Mouse (Mus musculus): ENCODE measurements around the gene Spint1. TPM values are rescaled to one million over a fixed set of nuclear protein-coding genes. Genes with fewer than 3 reads are reported as not detected.

The Spint1 gene
- total RNA-seq, 2 experiments from 2014 or later = 0.96 to 1.2 TPM

DNA sequence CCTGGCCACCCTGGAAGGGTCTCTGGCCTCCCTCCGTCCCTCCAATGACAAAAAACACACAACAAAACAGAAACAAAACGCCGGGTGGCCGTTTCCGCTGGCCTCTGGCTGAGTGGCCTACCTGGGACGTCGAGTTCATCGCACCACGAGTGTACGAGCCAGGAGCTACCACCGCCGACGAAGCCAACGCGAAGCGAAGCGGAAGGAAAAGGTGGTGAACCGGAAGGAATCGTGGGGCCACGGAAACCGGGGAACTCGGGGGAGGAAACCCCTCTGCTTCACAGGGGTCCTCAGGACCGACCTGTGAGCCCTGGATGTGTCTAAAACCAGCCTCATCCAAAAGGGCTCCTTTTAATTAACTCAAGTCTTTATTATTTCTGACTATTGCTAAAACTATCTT lies 40.6 kb downstream of the Spint1 start:
- Histone ChIP-seq H3K4me3 (no peak overlapping the region), H3K27ac (no peak overlapping the region)
- DNase-seq (ENCODE audit: extremely low spot score in 1 of 2, low spot score in 2 of 2) = no peak
- intact Hi-C loops (cut with DNase I) = no loop called here
- no peak for TF ChIP-seq CTCF (IDR thresholded peaks at IDR 0.05)

DNA sequence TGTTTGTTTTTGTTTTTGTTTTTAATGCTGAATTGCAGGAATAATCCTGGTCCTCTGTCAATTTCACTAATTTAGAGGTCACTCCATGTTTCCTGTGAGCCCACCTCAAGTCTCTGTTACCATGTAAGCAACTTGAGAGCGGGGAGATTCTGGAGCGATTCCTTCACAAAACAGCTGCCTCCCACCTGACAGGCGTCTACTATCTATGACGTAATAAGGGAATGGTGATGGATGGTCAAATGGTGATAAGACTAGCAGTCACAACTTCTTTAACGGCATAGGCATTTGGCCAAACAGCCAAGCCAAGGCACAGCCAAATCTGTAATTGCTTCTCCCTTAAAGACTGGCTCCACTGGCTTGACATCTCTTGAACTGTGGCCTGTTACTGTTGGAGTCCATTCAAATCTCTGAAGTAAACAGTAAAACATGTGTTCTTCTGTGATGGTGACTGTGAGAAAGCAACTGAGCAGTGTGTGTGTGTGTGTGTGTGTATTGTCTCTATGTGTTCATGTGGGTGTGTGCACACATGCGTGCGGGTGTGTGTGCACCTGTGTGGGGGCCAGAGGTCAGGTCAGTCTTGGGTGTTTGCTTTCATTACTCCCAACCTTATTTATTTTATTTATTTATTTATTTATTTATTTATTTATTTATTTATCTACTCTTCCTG lies 44.9 kb downstream of the Spint1 start:
- intact Hi-C loops (cut with DNase I) = no loop called here
- no peak for TF ChIP-seq CTCF (IDR thresholded peaks at IDR 0.05)

GRCm38 (mm10) chr2:119287372-119287771 lies 50.2 kb downstream of the Spint1 start:
- intact Hi-C loops (cut with DNase I) = loop anchor here (5.0 kb wide), 1 partner anchor 255 kb away; the partner anchor contains the start of gene Rpusd2
- no peak for DNase-seq (ENCODE audit: extremely low spot score in 1 of 2, low spot score in 2 of 2)
- no peak for TF ChIP-seq CTCF (IDR thresholded peaks at IDR 0.05)
- Histone ChIP-seq H3K27ac (no peak overlapping the region), H3K4me3 (no peak overlapping the region)

More for the DNA sequence above, 44.9 kb downstream of the Spint1 start:
- Histone ChIP-seq H3K4me3 (no peak overlapping the region), H3K27ac (no peak overlapping the region)
- DNase-seq (ENCODE audit: extremely low spot score in 1 of 2, low spot score in 2 of 2) = no peak

GRCm38 (mm10) chr2:119288270-119288882 lies 51.2 kb downstream of the Spint1 start, which contains the start of gene Vps18:
Gene Vps18, plus strand, starts transcription at chr2:119288740.
- TF ChIP-seq CTCF (IDR thresholded peaks at IDR 0.05) = peak; percentile 100
- peak; percentile 98 to 100 for DNase-seq (ENCODE audit: extremely low spot score in 1 of 2, low spot score in 2 of 2)
- Histone ChIP-seq H3K4me3 (peak within 1 kb of the TSS; percentile 87), H3K27ac (peak within 1 kb of the TSS; percentile 85)
- intact Hi-C loops (cut with DNase I) = loop anchor here (1.0 to 5.0 kb wide), 5 partner anchors 37 to 256 kb away; partner anchors contain the start of genes Dnajc17, Ino80, Rad51 and Rpusd2

DNA sequence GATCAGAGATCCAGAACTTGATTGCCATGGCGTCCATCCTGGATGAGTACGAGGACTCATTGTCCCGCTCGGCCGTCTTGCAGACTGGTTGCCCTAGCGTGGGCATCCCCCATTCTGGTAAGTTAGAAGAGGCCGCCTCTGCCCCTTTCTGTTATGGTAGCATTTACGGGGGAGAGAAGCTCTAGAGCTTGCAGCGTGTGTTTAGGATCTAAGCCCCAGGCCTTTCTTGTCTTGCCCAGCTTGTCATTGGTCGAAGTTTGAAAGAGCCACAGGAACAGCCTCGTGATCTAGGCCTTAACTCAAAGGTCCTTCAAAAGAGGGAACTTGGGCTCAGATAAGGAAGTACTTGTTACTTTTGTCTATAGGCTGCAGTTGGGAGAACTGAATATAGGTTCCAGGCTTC lies 51.9 kb downstream of the Spint1 start:
- DNase-seq (ENCODE audit: extremely low spot score in 1 of 2, low spot score in 2 of 2) = no peak
- intact Hi-C loops (cut with DNase I) = loop anchor here (2.0 to 5.0 kb wide), 2 partner anchors 80 to 257 kb away; partner anchors contain the start of genes Dnajc17, Rpusd2 and Zfyve19
- TF ChIP-seq CTCF (IDR thresholded peaks at IDR 0.05) = no peak
- Histone ChIP-seq H3K4me3 (peak overlapping the region; percentile 87), H3K27ac (peak overlapping the region; percentile 85)

GRCm38 (mm10) chr2:119292281-119292680 lies 55.1 kb downstream of the Spint1 start:
- TF ChIP-seq CTCF (IDR thresholded peaks at IDR 0.05) = no peak
- Histone ChIP-seq H3K27ac (no peak overlapping the region), H3K4me3 (no peak overlapping the region)
- intact Hi-C loops (cut with DNase I) = no loop called here
- no peak for DNase-seq (ENCODE audit: extremely low spot score in 1 of 2, low spot score in 2 of 2)

DNA sequence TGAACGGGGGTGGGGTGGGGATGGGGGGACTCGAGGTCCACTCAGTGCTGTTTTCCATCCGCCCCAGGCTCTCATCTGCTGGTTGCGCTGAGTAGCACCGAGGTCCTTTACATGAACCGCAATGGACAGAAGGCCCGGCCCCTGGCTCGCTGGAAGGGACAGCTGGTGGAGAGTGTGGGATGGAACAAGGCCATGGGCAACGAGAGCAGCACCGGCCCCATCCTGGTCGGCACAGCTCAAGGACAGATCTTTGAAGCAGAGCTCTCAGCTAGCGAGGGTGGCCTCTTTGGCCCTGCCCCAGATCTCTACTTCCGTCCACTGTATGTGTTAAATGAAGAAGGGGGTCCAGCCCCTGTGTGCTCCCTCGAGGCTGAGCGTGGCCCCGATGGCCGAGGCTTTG lies 55.7 kb downstream of the Spint1 start:
- no peak overlapping the region for H3K4me3 ChIP-seq
- TF ChIP-seq CTCF (IDR thresholded peaks at IDR 0.05) = no peak
- intact Hi-C loops (cut with DNase I) = no loop called here
- DNase-seq (ENCODE audit: extremely low spot score in 1 of 2, low spot score in 2 of 2) = no peak
- no peak overlapping the region for H3K27ac ChIP-seq

GRCm38 (mm10) chr2:119293311-119293710 lies 56.1 kb downstream of the Spint1 start:
- intact Hi-C loops (cut with DNase I) = no loop called here

GRCm38 (mm10) chr2:119293776-119294390 lies 56.7 kb downstream of the Spint1 start:
- H3K27ac ChIP-seq = no peak overlapping the region
- DNase-seq (ENCODE audit: extremely low spot score in 1 of 2, low spot score in 2 of 2) = no peak
- no peak for TF ChIP-seq CTCF (IDR thresholded peaks at IDR 0.05)
- H3K4me3 ChIP-seq = no peak overlapping the region
- intact Hi-C loops (cut with DNase I) = no loop called here

More at GRCm38 (mm10) chr2:119293311-119293710, 56.1 kb downstream of the Spint1 start:
- no peak for TF ChIP-seq CTCF (IDR thresholded peaks at IDR 0.05)
- H3K27ac ChIP-seq = no peak overlapping the region
- no peak overlapping the region for H3K4me3 ChIP-seq
- no peak for DNase-seq (ENCODE audit: extremely low spot score in 1 of 2, low spot score in 2 of 2)

DNA sequence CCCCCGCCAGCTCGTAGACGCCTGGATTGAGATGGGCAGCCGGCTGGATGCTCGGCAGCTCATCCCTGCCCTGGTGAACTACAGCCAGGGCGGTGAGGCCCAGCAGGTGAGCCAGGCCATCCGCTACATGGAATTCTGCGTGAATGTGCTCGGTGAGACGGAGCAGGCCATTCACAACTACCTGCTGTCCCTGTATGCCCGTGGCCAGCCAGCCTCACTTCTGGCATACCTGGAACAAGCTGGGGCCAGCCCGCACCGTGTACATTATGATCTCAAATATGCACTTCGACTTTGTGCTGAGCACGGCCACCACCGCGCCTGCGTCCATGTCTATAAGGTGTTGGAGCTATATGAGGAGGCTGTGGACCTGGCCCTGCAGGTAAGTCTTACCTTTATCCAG lies 57.2 kb downstream of the Spint1 start:
- intact Hi-C loops (cut with DNase I) = no loop called here
- Histone ChIP-seq H3K4me3 (no peak overlapping the region), H3K27ac (no peak overlapping the region)
- no peak for DNase-seq (ENCODE audit: extremely low spot score in 1 of 2, low spot score in 2 of 2)
- no peak for TF ChIP-seq CTCF (IDR thresholded peaks at IDR 0.05)

GRCm38 (mm10) chr2:119296756-119297155 lies 59.6 kb downstream of the Spint1 start:
- TF ChIP-seq CTCF (IDR thresholded peaks at IDR 0.05) = no peak
- intact Hi-C loops (cut with DNase I) = loop anchor here (5.0 kb wide), 1 partner anchor 141 kb away; no protein-coding TSS in a partner anchor

GRCm38 (mm10) chr2:119297506-119297905 lies 60.3 kb downstream of the Spint1 start:
- TF ChIP-seq CTCF (IDR thresholded peaks at IDR 0.05) = no peak
- no peak overlapping the region for H3K4me3 ChIP-seq
- intact Hi-C loops (cut with DNase I) = loop anchor here (5.0 kb wide), 1 partner anchor 140 kb away; no protein-coding TSS in a partner anchor
- DNase-seq (ENCODE audit: extremely low spot score in 1 of 2, low spot score in 2 of 2) = no peak
- no peak overlapping the region for H3K27ac ChIP-seq

More at GRCm38 (mm10) chr2:119296756-119297155, 59.6 kb downstream of the Spint1 start:
- Histone ChIP-seq H3K4me3 (no peak overlapping the region), H3K27ac (no peak overlapping the region)
- DNase-seq (ENCODE audit: extremely low spot score in 1 of 2, low spot score in 2 of 2) = no peak

All from left cerebral cortex, adult 2 months (tissue).